Mouse (Mus musculus) midbrain, embryonic 11.5 days (tissue): Measurements from ENCODE around the gene Fryl. TPM values are rescaled to one million over a fixed set of nuclear protein-coding genes. Genes with fewer than 3 reads are reported as not detected.
"Not testable (repeated sequence)": the region's sequence is repeated elsewhere in the genome, so short reads cannot be mapped to it uniquely, and the experiment has no call there.

ENCODE experiments used
- ATAC-seq: fragments of 200-750 bp; cut with Nextera tagmentation; 2 replicates; pipeline ENCODE4 v1.8.0; 2017; ENCODE audit warnings: moderate TSS enrichment, moderate library complexity; ENCODE audit not compliant: low FRiP score
- DNase-seq: peaks from one replicate; pipeline ENCODE4 v3.0.0; 2015; ENCODE audit warnings: low spot score; ENCODE audit errors: missing footprints
- H3K27ac ChIP-seq: fragments of 300-500 bp; sonication (generic); 2 replicates; pipeline ENCODE4 v1.5.1; 2014; ENCODE audit warnings: low read depth, low read length
- H3K27me3 ChIP-seq: fragments of 300-500 bp; sonication (generic); 2 replicates; pipeline ENCODE4 v1.6.1; 2014; ENCODE audit warnings: mild to moderate bottlenecking, low read length, moderate library complexity, mixed read lengths; ENCODE audit not compliant: control insufficient read depth, insufficient read depth
- H3K36me3 ChIP-seq: fragments of 300-500 bp; sonication (generic); 2 replicates; pipeline ENCODE4 v1.6.1; 2014; ENCODE audit warnings: mild to moderate bottlenecking, low read length, moderate library complexity, mixed read lengths; ENCODE audit not compliant: control insufficient read depth, insufficient read depth
- H3K4me1 ChIP-seq: fragments of 300-500 bp; sonication (generic); 2 replicates; pipeline ENCODE4 v1.6.1; 2014; ENCODE audit warnings: low read length; ENCODE audit not compliant: control insufficient read depth, insufficient read depth
- H3K4me2 ChIP-seq: fragments of 300-500 bp; sonication (generic); 2 replicates; pipeline ENCODE4 v1.6.1; 2014; ENCODE audit warnings: mild to moderate bottlenecking, moderate library complexity
- H3K4me3 ChIP-seq: fragments of 300-500 bp; sonication (generic); 2 replicates; pipeline ENCODE4 v1.5.1; 2014; ENCODE audit warnings: low read depth, low read length
- H3K9ac ChIP-seq: fragments of 300-500 bp; sonication (generic); 2 replicates; pipeline ENCODE4 v1.6.1; 2014; ENCODE audit warnings: low read length
- H3K9me3 ChIP-seq: fragments of 300-500 bp; sonication (generic); 2 replicates; pipeline ENCODE4 v1.6.1; 2016; ENCODE audit warnings: low read length; ENCODE audit not compliant: control insufficient read depth
- WGBS: fragments of 180-500 bp; shearing (Covaris S2); extraction: QIAGEN DNeasy Blood & Tissue Kit; methylation state at CpG from one replicate; pipeline ENCODE4 v1.1.7; 2014; 5-methylcytosine and 5-hydroxymethylcytosine counted together
- polyA plus RNA-seq: library from polyadenylated mRNA; unstranded; fragments of >200 nt; fragmentation: Nextera tagmentation; extraction: Ambion mirVana; gene quantifications from 2 replicates; pipeline ENCODE4 v1.2.1, GENCODE M21; 2014

Fryl gene
- polyA plus RNA-seq, 1 experiment from 2014 or later: 39.0 TPM

GRCm38 (mm10) chr5:73014745-73015144 lies 241.7 kb downstream of the Fryl start:
- ATAC-seq: no peak
- Histone ChIP-seq H3K9me3 (no peaks in the 10 kb centered on the region), H3K4me2 (no peak overlapping the region), H3K4me1 (peaks cover 2% of the 10 kb centered on the region; the same call in 1 of the 2 replicates), H3K4me3 (no peak overlapping the region), H3K36me3 (no peaks in the 10 kb centered on the region), H3K27ac (no peak overlapping the region), H3K9ac (no peak overlapping the region), H3K27me3 (peaks cover 5% of the 10 kb centered on the region; the same call in 1 of the 2 replicates)
- WGBS: 51% methylated on average over 9 of the region's 9 CpGs
- peak; percentile 90 for DNase-seq

- not testable (repeated sequence) for H3K9me3 ChIP-seq, H3K27me3 ChIP-seq, H3K4me1 ChIP-seq, H3K27ac ChIP-seq, H3K36me3 ChIP-seq
- H3K4me3 ChIP-seq: peak overlapping the region; percentile 36
- WGBS: 2% methylated on average over 50 of the region's 65 CpGs
- ATAC-seq (peak; percentile 85), DNase-seq (peak; percentile 94)
- H3K4me2 ChIP-seq: peak overlapping the region; percentile 53
- peak overlapping the region; percentile 7; the same call in 1 of the 2 replicates for H3K9ac ChIP-seq
Measured at GRCm38 (mm10) chr5:73013611-73014287, 242.7 kb downstream of the Fryl start.

- H3K36me3 ChIP-seq, H3K27ac ChIP-seq, H3K9ac ChIP-seq, H3K9me3 ChIP-seq, H3K27me3 ChIP-seq, H3K4me3 ChIP-seq, H3K4me1 ChIP-seq: not testable (repeated sequence)
- DNase-seq: peak; percentile 88
- WGBS: 31% methylated on average over 18 of the region's 27 CpGs
- peak; percentile 73 for ATAC-seq
- H3K4me2 ChIP-seq: peak overlapping the region; percentile 53
Measured at GRCm38 (mm10) chr5:73012884-73013610, 243.4 kb downstream of the Fryl start.

GRCm38 (mm10) chr5:73011806-73012205 lies 244.6 kb downstream of the Fryl start:
- not testable (repeated sequence) for H3K4me1 ChIP-seq, H3K9me3 ChIP-seq, DNase-seq, ATAC-seq, H3K4me2 ChIP-seq, H3K36me3 ChIP-seq, H3K4me3 ChIP-seq, H3K27ac ChIP-seq, H3K9ac ChIP-seq
- 92% methylated on average over 15 of the region's 16 CpGs for WGBS
- H3K27me3 ChIP-seq: peaks cover 15% of the 10 kb centered on the region; the same call in 1 of the 2 replicates

GRCm38 (mm10) chr5:73008230-73008629 lies 248.2 kb downstream of the Fryl start:
- not testable (repeated sequence) for H3K4me3 ChIP-seq, DNase-seq, ATAC-seq, H3K27ac ChIP-seq, H3K4me1 ChIP-seq, H3K4me2 ChIP-seq, H3K36me3 ChIP-seq, H3K9ac ChIP-seq, H3K9me3 ChIP-seq
- WGBS: 38% methylated on average over 8 of the region's 8 CpGs
- H3K27me3 ChIP-seq: peaks cover 13% of the 10 kb centered on the region; the same call in 1 of the 2 replicates

GRCm38 (mm10) chr5:73007582-73007959 lies 248.8 kb downstream of the Fryl start:
- Histone ChIP-seq H3K4me3 (peak overlapping the region; percentile 29; the same call in 1 of the 2 replicates), H3K4me2 (peak overlapping the region; percentile 46; the same call in 1 of the 2 replicates), H3K9me3 (no peaks in the 10 kb centered on the region), H3K27me3 (peaks cover 13% of the 10 kb centered on the region; the same call in 1 of the 2 replicates), H3K9ac (no peak overlapping the region), H3K36me3 (no peaks in the 10 kb centered on the region), H3K4me1 (no peaks in the 10 kb centered on the region), H3K27ac (no peak overlapping the region)
- 53% methylated on average over 5 of the region's 5 CpGs for WGBS
- DNase-seq: peak; percentile 89
- peak; percentile 47; the same call in 1 of the 2 replicates for ATAC-seq

GRCm38 (mm10) chr5:73006784-73007581 lies 249.4 kb downstream of the Fryl start, which contains the start of gene Slc10a4:
TSS of gene Slc10a4 (plus strand) at chr5:73006883.
- peak within 1 kb of the TSS; percentile 46 for H3K4me2 ChIP-seq
- peak within 1 kb of the TSS; percentile 29 for H3K4me3 ChIP-seq
- peak; percentile 94 for ATAC-seq
- no peak within 1 kb of the TSS for H3K27ac ChIP-seq
- no peaks in the 10 kb centered on the region for H3K9me3 ChIP-seq
- peak within 1 kb of the TSS; percentile 28; the same call in 1 of the 2 replicates for H3K9ac ChIP-seq
- H3K36me3 ChIP-seq: no peaks in the 10 kb centered on the region
- H3K27me3 ChIP-seq: peaks cover 13% of the 10 kb centered on the region; the same call in 1 of the 2 replicates
- H3K4me1 ChIP-seq: no peaks in the 10 kb centered on the region
- WGBS: 8% methylated on average over 63 of the region's 65 CpGs
- DNase-seq: peak; percentile 95

- Histone ChIP-seq H3K27ac (no peak overlapping the region), H3K9me3 (no peaks in the 10 kb centered on the region), H3K4me2 (no peak overlapping the region), H3K4me3 (no peak overlapping the region), H3K9ac (no peak overlapping the region), H3K27me3 (peaks cover 13% of the 10 kb centered on the region; the same call in 1 of the 2 replicates), H3K36me3 (no peaks in the 10 kb centered on the region), H3K4me1 (no peaks in the 10 kb centered on the region)
- DNase-seq (peak; percentile 26), ATAC-seq (no peak)
- WGBS: 92% methylated on average over 5 of the region's 5 CpGs
Measured at GRCm38 (mm10) chr5:73004046-73004445, 252.4 kb downstream of the Fryl start.
